Mouse (Mus musculus) embryonic facial prominence, embryonic 15.5 days (tissue): ENCODE measurements around the gene Gpc5. TPM values are rescaled to one million over a fixed set of nuclear protein-coding genes. Genes with fewer than 3 reads are reported as not detected.
A peak's percentile ranks its signal among the peaks of the same experiment; 100 is the strongest.

Source experiments
- ATAC-seq: fragments of 200-750 bp; cut with Nextera tagmentation; 2 replicates; pipeline ENCODE4 v1.8.0; 2017; ENCODE audit warnings: low read depth, moderate TSS enrichment; ENCODE audit not compliant: insufficient number of reproducible peaks, low FRiP score, low TSS enrichment
- H3K27ac ChIP-seq: fragments of 300-500 bp; sonication (generic); replicated peaks from 2 replicates; pipeline ENCODE4 v1.5.1; 2015; ENCODE audit warnings: mild to moderate bottlenecking, inconsistent platforms
- H3K27me3 ChIP-seq: fragments of 300-500 bp; sonication (generic); 2 replicates; pipeline ENCODE4 v1.6.1; 2015; ENCODE audit warnings: inconsistent platforms
- H3K36me3 ChIP-seq: fragments of 300-500 bp; sonication (generic); 2 replicates; pipeline ENCODE4 v1.6.1; 2015; ENCODE audit warnings: mild to moderate bottlenecking, inconsistent platforms
- H3K4me1 ChIP-seq: fragments of 300-500 bp; sonication (generic); 2 replicates; pipeline ENCODE4 v1.6.1; 2015; ENCODE audit warnings: inconsistent platforms
- H3K4me2 ChIP-seq: fragments of 300-500 bp; sonication (generic); replicated peaks from 2 replicates; pipeline ENCODE4 v1.6.1; 2015; ENCODE audit warnings: mild to moderate bottlenecking, inconsistent platforms
- H3K4me3 ChIP-seq: fragments of 300-500 bp; sonication (generic); replicated peaks from 2 replicates; pipeline ENCODE4 v1.5.1; 2015; ENCODE audit warnings: mild to moderate bottlenecking, inconsistent platforms
- H3K9ac ChIP-seq: fragments of 300-500 bp; sonication (generic); 2 replicates; pipeline ENCODE4 v1.6.1; 2015; ENCODE audit warnings: inconsistent platforms
- H3K9me3 ChIP-seq: fragments of 300-500 bp; sonication (generic); replicated peaks from 2 replicates; pipeline ENCODE4 v1.6.1; 2016; ENCODE audit warnings: inconsistent platforms
- WGBS: fragments of 180-500 bp; shearing (Covaris S2); methylation state at CpG from one replicate; pipeline ENCODE4 v1.1.7; 2015; 5-methylcytosine and 5-hydroxymethylcytosine counted together
- polyA plus RNA-seq: library from polyadenylated mRNA; unstranded; fragments of >200 nt; fragmentation: Nextera tagmentation; extraction: Ambion mirVana; gene quantifications from 2 replicates; pipeline ENCODE4 v1.2.1, GENCODE M21; 2015

Gpc5 gene
- polyA plus RNA-seq = 0.46 and 0.60 TPM in 2 replicates

- Histone ChIP-seq H3K4me1 (peaks cover 7% of the 10 kb centered on the region), H3K27me3 (peaks cover 29% of the 10 kb centered on the region), H3K27ac (no peak within 1 kb of the TSS), H3K9me3 (no peaks in the 10 kb centered on the region), H3K9ac (peak within 1 kb of the TSS; percentile 28; the same call in 1 of the 2 replicates), H3K4me3 (peak within 1 kb of the TSS; percentile 66), H3K4me2 (peak within 1 kb of the TSS; percentile 96), H3K36me3 (no peaks in the 10 kb centered on the region)
- ATAC-seq = peak; percentile 97
- under 1% methylated on average over 31 of the region's 31 CpGs for WGBS
These were observed at the start of gene Gpc5 for GRCm38 (mm10) chr14:115092081-115092480. Gene Gpc5, plus strand, starts transcription at chr14:115092215.

GRCm38 (mm10) chr14:115042660-115043059 is 49.4 kb upstream of the Gpc5 start:
- Histone ChIP-seq H3K27ac (peak overlapping the region; percentile 92; the same call in 1 of the 2 replicates), H3K9ac (0 out of 2 replicates have a peak overlapping the region, but pooled peaks have one; percentile 47), H3K27me3 (no peaks in the 10 kb centered on the region), H3K4me2 (peak overlapping the region; percentile 76), H3K9me3 (no peaks in the 10 kb centered on the region), H3K36me3 (peaks cover 25% of the 10 kb centered on the region), H3K4me3 (peak overlapping the region; percentile 81), H3K4me1 (peaks cover 21% of the 10 kb centered on the region)
- 0% methylated on average over 4 of the region's 4 CpGs for WGBS
- ATAC-seq = no peak

GRCm38 (mm10) chr14:115044016-115044415 is 48.0 kb upstream of the Gpc5 start:
- Histone ChIP-seq H3K36me3 (peaks cover 25% of the 10 kb centered on the region), H3K4me3 (no peak overlapping the region), H3K9me3 (no peaks in the 10 kb centered on the region), H3K4me2 (no peak overlapping the region), H3K27me3 (no peaks in the 10 kb centered on the region), H3K4me1 (peaks cover 21% of the 10 kb centered on the region), H3K27ac (no peak overlapping the region), H3K9ac (no peak overlapping the region)
- no peak for ATAC-seq
- 77% methylated on average over 5 of the region's 5 CpGs for WGBS

- Histone ChIP-seq H3K27ac (no peak overlapping the region), H3K4me2 (no peak overlapping the region), H3K36me3 (peaks cover 25% of the 10 kb centered on the region), H3K4me1 (peaks cover 15% of the 10 kb centered on the region), H3K27me3 (no peaks in the 10 kb centered on the region), H3K9ac (no peak overlapping the region), H3K9me3 (no peaks in the 10 kb centered on the region), H3K4me3 (no peak overlapping the region)
- 80% methylated on average over 3 of the region's 3 CpGs for WGBS
- no peak for ATAC-seq
These were observed 46.3 kb upstream of the Gpc5 start for GRCm38 (mm10) chr14:115045712-115046111.

GRCm38 (mm10) chr14:115047316-115047715 is 44.7 kb upstream of the Gpc5 start:
- H3K9me3 ChIP-seq = no peaks in the 10 kb centered on the region
- no peak for ATAC-seq
- no peak overlapping the region for H3K4me3 ChIP-seq
- 85% methylated on average over 3 of the region's 3 CpGs for whole genome bisulfite sequencing
- H3K4me2 ChIP-seq = no peak overlapping the region
- H3K36me3 ChIP-seq = peaks cover 25% of the 10 kb centered on the region
- H3K9ac ChIP-seq = no peak overlapping the region
- no peak overlapping the region for H3K27ac ChIP-seq
- H3K27me3 ChIP-seq = no peaks in the 10 kb centered on the region
- peaks cover 15% of the 10 kb centered on the region for H3K4me1 ChIP-seq

- no peak overlapping the region for H3K27ac ChIP-seq
- H3K27me3 ChIP-seq = no peaks in the 10 kb centered on the region
- WGBS = 54% methylated on average over 5 of the region's 5 CpGs
- H3K9me3 ChIP-seq = no peaks in the 10 kb centered on the region
- H3K36me3 ChIP-seq = peaks cover 25% of the 10 kb centered on the region
- H3K4me1 ChIP-seq = peaks cover 10% of the 10 kb centered on the region; the same call in 1 of the 2 replicates
- no peak overlapping the region for H3K9ac ChIP-seq
- no peak overlapping the region for H3K4me2 ChIP-seq
- no peak overlapping the region for H3K4me3 ChIP-seq
- ATAC-seq = no peak
These were observed 43.8 kb upstream of the Gpc5 start for GRCm38 (mm10) chr14:115047990-115048862.

GRCm38 (mm10) chr14:115048863-115049566 is 43.0 kb upstream of the Gpc5 start:
- no peaks in the 10 kb centered on the region for H3K9me3 ChIP-seq
- no peak overlapping the region for H3K4me3 ChIP-seq
- no peak overlapping the region for H3K27ac ChIP-seq
- H3K4me1 ChIP-seq = peaks cover 3% of the 10 kb centered on the region; the same call in 1 of the 2 replicates
- no peak for ATAC-seq
- H3K9ac ChIP-seq = no peak overlapping the region
- 30% methylated on average over 5 of the region's 5 CpGs for WGBS
- peaks cover 22% of the 10 kb centered on the region for H3K36me3 ChIP-seq
- H3K27me3 ChIP-seq = no peaks in the 10 kb centered on the region
- H3K4me2 ChIP-seq = no peak overlapping the region

- no peak overlapping the region for H3K9ac ChIP-seq
- no peaks in the 10 kb centered on the region for H3K9me3 ChIP-seq
- ATAC-seq = no peak
- no peak overlapping the region for H3K4me2 ChIP-seq
- no peaks in the 10 kb centered on the region for H3K4me1 ChIP-seq
- H3K27ac ChIP-seq = no peak overlapping the region
- peaks cover 18% of the 10 kb centered on the region for H3K36me3 ChIP-seq
- no peak overlapping the region for H3K4me3 ChIP-seq
- H3K27me3 ChIP-seq = no peaks in the 10 kb centered on the region
These were observed 42.2 kb upstream of the Gpc5 start for GRCm38 (mm10) chr14:115049831-115050230.

- H3K4me2 ChIP-seq = no peak overlapping the region
- H3K4me3 ChIP-seq = no peak overlapping the region
- no peaks in the 10 kb centered on the region for H3K4me1 ChIP-seq
- no peaks in the 10 kb centered on the region for H3K9me3 ChIP-seq
- peaks cover 11% of the 10 kb centered on the region for H3K36me3 ChIP-seq
- no peaks in the 10 kb centered on the region for H3K27me3 ChIP-seq
- no peak for ATAC-seq
- H3K27ac ChIP-seq = no peak overlapping the region
- WGBS = 78% methylated on average over 5 of the region's 5 CpGs
- no peak overlapping the region for H3K9ac ChIP-seq
These were observed 40.8 kb upstream of the Gpc5 start for GRCm38 (mm10) chr14:115051106-115051760.

GRCm38 (mm10) chr14:115052371-115052770 is 39.6 kb upstream of the Gpc5 start:
- 76% methylated on average over 4 of the region's 4 CpGs for WGBS
- Histone ChIP-seq H3K36me3 (peaks cover 3% of the 10 kb centered on the region; the same call in 1 of the 2 replicates), H3K9ac (no peak overlapping the region), H3K4me2 (no peak overlapping the region), H3K4me1 (no peaks in the 10 kb centered on the region), H3K27ac (no peak overlapping the region), H3K9me3 (no peaks in the 10 kb centered on the region), H3K4me3 (no peak overlapping the region), H3K27me3 (no peaks in the 10 kb centered on the region)
- ATAC-seq = no peak

- Histone ChIP-seq H3K36me3 (no peaks in the 10 kb centered on the region), H3K9me3 (no peaks in the 10 kb centered on the region), H3K27me3 (no peaks in the 10 kb centered on the region), H3K4me1 (no peaks in the 10 kb centered on the region), H3K9ac (no peak overlapping the region), H3K4me3 (no peak overlapping the region), H3K27ac (no peak overlapping the region), H3K4me2 (no peak overlapping the region)
- no peak for ATAC-seq
- 95% methylated on average over 4 of the region's 4 CpGs for WGBS
These were observed 37.8 kb upstream of the Gpc5 start for GRCm38 (mm10) chr14:115054252-115054651.
